Mouse (Mus musculus) ES-Bruce4 (cell line): ENCODE data around the gene D930020B18Rik.

Source experiments
- EP300 ChIP-seq: IDR thresholded peaks from 2 replicates; pipeline ENCODE4 v1.6.1; 2011; ENCODE audit warnings: low read depth, low read length; ENCODE audit not compliant: insufficient read depth
- POLR2A ChIP-seq: IDR thresholded peaks from one replicate; pipeline ENCODE4 v1.8.1; 2011; ENCODE audit warnings: low read length; ENCODE audit not compliant: insufficient read depth

- TF ChIP-seq EP300 (peak; percentile 72), POLR2A (no peak)
These were observed 100.9 kb downstream of the D930020B18Rik start for GRCm38 (mm10) chr10:121742336-121742735.
